Mouse (Mus musculus) myocyte (in vitro differentiated cells): ENCODE data around the gene Fam227b. TPM values are rescaled to one million over a fixed set of nuclear protein-coding genes. Genes with fewer than 3 reads are reported as not detected.

Experiments
- H3K27me3 ChIP-seq: one replicate; pipeline ENCODE4 v1.6.1; 2011; ENCODE audit not compliant: control insufficient read depth, insufficient read depth, insufficient read length
- H3K36me3 ChIP-seq: one replicate; pipeline ENCODE4 v1.6.1; 2011; ENCODE audit not compliant: control insufficient read depth, insufficient read depth
- H3K4me2 ChIP-seq: one replicate; pipeline ENCODE4 v1.6.1; 2011; ENCODE audit warnings: low read depth, control low read depth
- H3K4me3 ChIP-seq: one replicate; pipeline ENCODE4 v1.5.1; 2011; ENCODE audit warnings: mild to moderate bottlenecking, control low read depth, moderate library complexity
- H3K79me2 ChIP-seq: one replicate; pipeline ENCODE4 v1.6.1; 2011; ENCODE audit not compliant: control insufficient read depth, insufficient read depth
- H3ac ChIP-seq: one replicate; pipeline ENCODE4 v1.6.1; 2011; ENCODE audit not compliant: control insufficient read depth, insufficient read length
- CEBPB ChIP-seq: IDR thresholded peaks from 2 replicates; pipeline ENCODE4 v1.6.1; 2011; ENCODE audit warnings: mild to moderate bottlenecking, moderate library complexity; ENCODE audit not compliant: poor library complexity, insufficient read depth, severe bottlenecking
- E2F4 ChIP-seq: IDR thresholded peaks from one replicate; pipeline ENCODE4 v1.6.1; 2011; ENCODE audit warnings: mild to moderate bottlenecking, control low read depth, moderate library complexity; ENCODE audit not compliant: insufficient read depth
- MAX ChIP-seq: IDR thresholded peaks from one replicate; pipeline ENCODE4 v1.6.1; 2011; ENCODE audit warnings: low read depth, mild to moderate bottlenecking, control low read depth
- MYOD1 ChIP-seq, 3 experiments: IDR thresholded peaks; one replicate each; pipeline ENCODE4 v1.6.1; 2011; ENCODE audit warnings: control low read depth in 2 of 3, low read depth in 2 of 3, mild to moderate bottlenecking in 2 of 3, moderate library complexity in 1 of 3; ENCODE audit not compliant: insufficient read length in 2 of 3, control insufficient read depth in 1 of 3
- MYOG ChIP-seq, 3 experiments: IDR thresholded peaks; one replicate each; pipeline ENCODE4 v1.6.1; 2011; ENCODE audit warnings: control low read depth in 2 of 3, low read depth in 2 of 3, mild to moderate bottlenecking in 2 of 3; ENCODE audit not compliant: insufficient read length in 2 of 3, control insufficient read depth in 1 of 3, insufficient read depth in 1 of 3
- POLR2A ChIP-seq: IDR thresholded peaks from one replicate; pipeline ENCODE4 v1.6.1; 2011; ENCODE audit warnings: low read depth, mild to moderate bottlenecking, control low read depth, moderate library complexity; ENCODE audit not compliant: insufficient read length
- POLR2AphosphoS2 ChIP-seq: IDR thresholded peaks from one replicate; pipeline ENCODE4 v1.6.1; 2011; ENCODE audit warnings: low read depth, control low read depth; ENCODE audit not compliant: insufficient read length
- REST ChIP-seq: IDR thresholded peaks from one replicate; pipeline ENCODE4 v1.6.1; 2011; ENCODE audit warnings: mild to moderate bottlenecking, control low read depth, moderate library complexity; ENCODE audit not compliant: insufficient read depth, insufficient read length
- SRF ChIP-seq: IDR thresholded peaks from one replicate; pipeline ENCODE4 v1.6.1; 2011; ENCODE audit warnings: low read depth; ENCODE audit not compliant: control insufficient read depth, insufficient read length
- TCF12 ChIP-seq: IDR thresholded peaks from one replicate; pipeline ENCODE4 v1.6.1; 2011; ENCODE audit warnings: mild to moderate bottlenecking, control low read depth; ENCODE audit not compliant: poor library complexity, insufficient read depth, severe bottlenecking
- TCF3 ChIP-seq: IDR thresholded peaks from one replicate; pipeline ENCODE4 v1.6.1; 2011; ENCODE audit warnings: low read depth, control low read depth; ENCODE audit not compliant: insufficient read length
- USF1 ChIP-seq: IDR thresholded peaks from one replicate; pipeline ENCODE4 v1.6.1; 2011; ENCODE audit warnings: low read depth, mild to moderate bottlenecking, control low read depth, moderate library complexity
- polyA plus RNA-seq: library from polyadenylated mRNA; unstranded; fragments of >200 nt; fragmentation: generic; extraction: Trizol; gene quantifications from one replicate; pipeline ENCODE4 v1.2.1, GENCODE M21; 2012; ENCODE audit warnings: missing spikeins

The Fam227b gene
- polyA plus RNA-seq, 1 experiment: not detected

GRCm38 (mm10) chr2:126033114-126033972 lies 118.5 kb downstream of the Fam227b start:
- H3K36me3 ChIP-seq: no peaks in the 10 kb centered on the region
- H3K4me3 ChIP-seq: no peak overlapping the region
- TF ChIP-seq TCF12: no peak
- H3ac ChIP-seq: no peak overlapping the region
- peak overlapping the region; percentile 71 for H3K4me2 ChIP-seq
- H3K79me2 ChIP-seq: no peaks in the 10 kb centered on the region
- no peaks in the 10 kb centered on the region for H3K27me3 ChIP-seq

- Histone ChIP-seq H3K27me3 (no peaks in the 10 kb centered on the region), H3K79me2 (no peaks in the 10 kb centered on the region), H3K4me2 (peak overlapping the region; percentile 38), H3ac (no peak overlapping the region), H3K4me3 (no peak overlapping the region), H3K36me3 (no peaks in the 10 kb centered on the region)
- TF ChIP-seq TCF3: no peak
- TF ChIP-seq MYOG (IDR thresholded peaks at IDR 0.05; ENCODE audit: control insufficient read depth in 1 of 3, insufficient read depth in 1 of 3, insufficient read length in 2 of 3, low read depth in 2 of 3): no peak
- peak; percentile 98 for TF ChIP-seq CEBPB
- TF ChIP-seq MAX: no peak
- TF ChIP-seq USF1: no peak
- no peak for TF ChIP-seq MYOD1 (IDR thresholded peaks at IDR 0.05; ENCODE audit: control insufficient read depth in 1 of 3, insufficient read length in 2 of 3, low read depth in 2 of 3)
Observed at GRCm38 (mm10) chr2:126031186-126031900, 120.5 kb downstream of the Fam227b start.

GRCm38 (mm10) chr2:126015763-126016473 lies 135.9 kb downstream of the Fam227b start:
- H3K27me3 ChIP-seq: no peaks in the 10 kb centered on the region
- TF ChIP-seq POLR2AphosphoS2 (no peak), MAX (no peak), REST (no peak), CEBPB (no peak), TCF3 (no peak), TCF12 (no peak), MYOG (IDR thresholded peaks at IDR 0.05; ENCODE audit: control insufficient read depth in 1 of 3, insufficient read depth in 1 of 3, insufficient read length in 2 of 3, low read depth in 2 of 3) (no peak), SRF (no peak), MYOD1 (IDR thresholded peaks at IDR 0.05; ENCODE audit: control insufficient read depth in 1 of 3, insufficient read length in 2 of 3, low read depth in 2 of 3) (no peak)

DNA sequence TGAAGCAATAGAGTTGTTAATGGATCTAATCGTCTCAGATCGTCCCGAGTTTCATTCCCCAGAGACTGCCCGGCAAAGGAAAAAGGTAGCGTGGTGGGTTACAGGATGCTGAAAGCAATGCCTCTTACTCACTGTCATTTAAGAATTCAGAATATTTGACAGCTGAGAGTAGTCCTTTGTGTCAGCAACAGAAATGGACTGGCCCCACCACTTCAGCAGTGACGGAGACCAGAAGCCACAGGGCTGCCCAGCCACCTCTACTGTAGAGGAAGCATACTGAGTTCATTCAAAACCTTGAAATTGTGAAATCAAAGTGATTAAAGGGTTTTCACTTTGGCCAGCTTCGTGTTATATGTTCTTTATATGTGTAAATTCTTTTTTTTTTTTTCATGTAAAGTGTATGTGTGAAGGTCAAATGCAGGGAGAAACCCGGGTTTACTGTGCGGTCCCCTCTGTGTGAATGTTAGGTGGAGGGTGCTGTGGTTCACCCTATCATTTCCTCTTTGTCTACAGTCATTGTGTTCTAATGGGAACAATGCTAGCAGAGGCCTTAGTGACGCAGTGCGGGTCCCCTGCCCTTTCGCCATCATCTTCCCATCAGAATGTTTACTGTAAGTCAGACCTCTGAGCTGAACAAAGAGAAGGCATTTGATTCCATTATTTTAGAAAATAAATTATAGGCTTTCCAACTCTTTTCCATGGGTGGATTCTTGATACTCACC lies 136.7 kb downstream of the Fam227b start:
- Histone ChIP-seq H3K36me3 (no peaks in the 10 kb centered on the region), H3ac (no peak overlapping the region), H3K4me2 (no peak overlapping the region), H3K79me2 (no peaks in the 10 kb centered on the region), H3K27me3 (no peaks in the 10 kb centered on the region), H3K4me3 (no peak overlapping the region)
- TF ChIP-seq MYOD1 (IDR thresholded peaks at IDR 0.05; ENCODE audit: control insufficient read depth in 1 of 3, insufficient read length in 2 of 3, low read depth in 2 of 3) (no peak), MYOG (IDR thresholded peaks at IDR 0.05; ENCODE audit: control insufficient read depth in 1 of 3, insufficient read depth in 1 of 3, insufficient read length in 2 of 3, low read depth in 2 of 3) (no peak), E2F4 (no peak), TCF12 (no peak), SRF (no peak), POLR2A (no peak), MAX (no peak), CEBPB (no peak), POLR2AphosphoS2 (no peak), REST (no peak), TCF3 (no peak)

More at GRCm38 (mm10) chr2:126015763-126016473, 135.9 kb downstream of the Fam227b start:
- Histone ChIP-seq H3K4me3 (no peak overlapping the region), H3K4me2 (no peak overlapping the region), H3K36me3 (no peaks in the 10 kb centered on the region), H3K79me2 (no peaks in the 10 kb centered on the region), H3ac (no peak overlapping the region)
